Mouse (Mus musculus): ENCODE results near the gene D630039A03Rik. TPM values are rescaled to one million over a fixed set of nuclear protein-coding genes. Genes with fewer than 3 reads are reported as not detected.

The D630039A03Rik gene
- polyA plus RNA-seq, 1 experiment from 2014 or later, result 1.6 TPM

DNA sequence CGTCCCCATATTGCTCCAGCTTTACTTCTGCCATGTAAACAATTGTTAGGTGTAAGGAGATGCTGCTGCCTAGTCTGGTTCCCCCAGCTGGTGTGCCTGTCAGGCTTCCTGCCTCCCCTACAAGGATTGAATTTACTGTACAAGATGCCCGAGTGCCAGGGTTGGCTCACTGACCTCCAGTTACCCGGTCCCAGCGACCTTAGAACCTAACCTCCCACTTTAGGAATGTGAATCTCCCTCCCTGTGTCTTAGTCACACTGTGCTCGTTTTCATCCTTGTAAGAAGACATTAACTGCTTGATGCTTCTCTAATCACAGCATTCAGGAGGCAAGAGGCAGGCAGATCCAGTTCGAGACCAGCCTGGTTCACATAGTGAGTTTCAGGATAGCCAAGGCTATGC is 54.9 kb downstream of the D630039A03Rik start:
- TF ChIP-seq CTCF (IDR thresholded peaks at IDR 0.05; ENCODE audit: low read depth) (no peak), EP300 (IDR thresholded peaks at IDR 0.05; ENCODE audit: low read depth) (no peak)
- Histone ChIP-seq H3K27ac (ENCODE audit: low read depth) (no peak overlapping the region), H3K4me3 (ENCODE audit: low read depth, low read length) (no peak overlapping the region), H3K9me3 (ENCODE audit: low read length) (no peaks in the 10 kb centered on the region), H3K36me3 (replicated peaks; ENCODE audit: insufficient read depth, low read length) (no peaks in the 10 kb centered on the region), H3K4me2 (ENCODE audit: low read depth, low read length) (no peak overlapping the region), H3K9ac (replicated peaks) (no peak overlapping the region), H3K4me1 (ENCODE audit: insufficient read depth) (peaks cover 2% of the 10 kb centered on the region; the same call in 1 of the 2 replicates), H3K27me3 (ENCODE audit: insufficient read depth, low read length) (no peaks in the 10 kb centered on the region)
- DNase-seq, result no peak
- WGBS (ENCODE audit: insufficient replicate concordance), result 64% methylated on average over 6 of the region's 6 CpGs
- no peak for ATAC-seq

DNA sequence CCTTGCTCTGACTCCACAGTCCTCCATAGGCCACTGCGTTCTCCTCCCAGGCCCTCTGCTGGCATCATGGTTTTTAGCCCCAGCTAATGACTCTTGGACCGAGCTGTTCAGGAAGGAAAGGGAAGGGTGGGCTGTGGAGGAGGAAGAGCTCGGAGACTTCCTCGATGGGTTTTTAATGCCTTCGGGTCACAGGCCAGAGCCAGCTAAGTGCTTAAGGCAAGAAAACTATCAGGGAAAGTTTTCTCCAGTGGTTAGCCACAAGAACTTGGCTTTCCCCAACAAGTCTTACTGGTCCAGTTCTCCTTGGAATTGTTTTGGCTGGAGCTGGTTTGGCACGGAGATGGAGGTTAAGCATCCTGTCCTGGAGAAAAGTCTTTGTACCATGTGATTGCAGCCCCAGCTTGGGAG is 55.9 kb downstream of the D630039A03Rik start:
- ATAC-seq, result no peak
- Histone ChIP-seq H3K27me3 (ENCODE audit: insufficient read depth, low read length) (no peaks in the 10 kb centered on the region), H3K4me2 (ENCODE audit: low read depth, low read length) (no peak overlapping the region), H3K4me1 (ENCODE audit: insufficient read depth) (peaks cover 2% of the 10 kb centered on the region; the same call in 1 of the 2 replicates), H3K9me3 (ENCODE audit: low read length) (no peaks in the 10 kb centered on the region), H3K4me3 (ENCODE audit: low read depth, low read length) (no peak overlapping the region), H3K27ac (ENCODE audit: low read depth) (no peak overlapping the region), H3K9ac (replicated peaks) (no peak overlapping the region), H3K36me3 (replicated peaks; ENCODE audit: insufficient read depth, low read length) (0 out of 2 replicates have a peak, but pooled peaks cover 2% of the 10 kb centered on the region)
- TF ChIP-seq EP300 (IDR thresholded peaks at IDR 0.05; ENCODE audit: low read depth) (no peak), CTCF (IDR thresholded peaks at IDR 0.05; ENCODE audit: low read depth) (0 out of 2 replicates have a peak, but pooled peaks have one; percentile 14)
- DNase-seq, result no peak
- 56% methylated on average over 6 of the region's 6 CpGs for WGBS (ENCODE audit: insufficient replicate concordance)

Other genes with a start within 250 kb of the D630039A03Rik start
- 1.9 and 2.0 TPM in 2 replicates for gene Akap2, start 198.6 kb downstream of the D630039A03Rik start, polyA plus RNA-seq (2015; fragmentation: Nextera tagmentation; extraction: Ambion mirVana)
- 228 and 231 TPM in 2 replicates for gene Txn1, start 40.1 kb upstream of the D630039A03Rik start, polyA plus RNA-seq (2015; fragmentation: Nextera tagmentation; extraction: Ambion mirVana)
- not detected in 2 replicates for gene Txndc8, start 92.8 kb upstream of the D630039A03Rik start, polyA plus RNA-seq (2015; fragmentation: Nextera tagmentation; extraction: Ambion mirVana)

All from liver, postnatal 0 days (tissue).